Mouse (Mus musculus): ENCODE measurements around the gene Ppm1h. TPM values are rescaled to one million over a fixed set of nuclear protein-coding genes. Genes with fewer than 3 reads are reported as not detected.

Ppm1h gene
- total RNA-seq, 2 experiments from 2014 or later = 1.9 to 3.3 TPM

DNA sequence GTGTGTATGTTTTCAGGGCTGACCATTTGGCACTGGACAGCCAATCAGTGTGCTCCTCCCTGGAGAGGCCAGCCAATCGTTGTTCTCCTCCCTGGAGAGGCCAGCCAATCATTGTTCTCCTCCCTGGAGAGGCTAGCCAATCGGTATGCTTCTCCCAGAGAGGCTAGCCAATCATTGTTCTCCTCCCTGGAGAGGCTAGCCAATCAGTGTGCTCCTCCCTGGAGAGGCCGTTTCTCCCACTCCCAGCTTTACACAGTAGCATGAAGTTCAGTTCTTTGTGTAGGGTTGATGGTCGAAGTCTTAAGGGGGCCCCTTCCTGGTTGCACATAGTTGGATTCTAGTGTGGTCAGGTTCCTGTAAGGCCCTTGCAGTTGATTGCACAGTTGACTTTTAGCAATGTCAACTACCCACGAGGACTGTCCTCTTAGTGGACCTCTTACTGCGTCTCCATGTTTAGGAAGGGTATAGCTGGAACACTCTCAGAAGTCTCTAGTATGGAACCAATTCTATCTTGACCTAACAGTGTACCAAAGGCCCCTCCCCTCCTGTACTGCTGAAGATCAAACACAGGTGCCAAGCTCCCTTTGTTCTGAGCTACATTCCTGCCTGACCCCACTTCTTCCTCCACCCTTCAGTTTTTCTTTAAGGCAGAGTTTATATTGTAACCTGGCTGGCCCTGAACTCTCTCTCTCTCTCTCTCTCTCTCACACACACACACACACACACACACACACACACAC is 84.4 kb downstream of the Ppm1h start:
- intact Hi-C loops (cut with DNase I; ENCODE audit: low total_unique reads) = no loop called here
- DNase-seq = no peak

- intact Hi-C loops (cut with DNase I; ENCODE audit: low total_unique reads) = no loop called here
- DNase-seq = no peak
These were observed 85.0 kb downstream of the Ppm1h start for GRCm38 (mm10) chr10:122763596-122763995.

DNA sequence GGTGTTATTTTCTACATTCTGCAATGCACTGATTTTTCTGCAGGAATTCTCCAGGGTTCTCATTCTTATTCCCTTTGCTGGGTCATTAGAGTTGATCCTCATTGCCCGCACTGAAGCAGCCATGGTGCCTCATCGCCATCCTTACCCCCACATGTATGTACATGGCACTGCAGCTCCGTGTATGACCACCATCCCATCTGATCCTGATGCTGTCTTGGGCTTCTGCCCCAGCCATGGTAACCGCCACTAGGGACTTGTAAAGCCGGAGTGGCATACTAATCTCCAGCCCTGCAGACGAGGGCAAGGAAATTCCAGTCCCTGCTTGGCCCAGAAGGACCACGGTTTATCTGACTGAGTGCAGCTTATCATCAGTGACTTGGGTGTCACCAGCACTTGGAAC is 86.1 kb downstream of the Ppm1h start:
- intact Hi-C loops (cut with DNase I; ENCODE audit: low total_unique reads) = no loop called here
- no peak for DNase-seq

DNA sequence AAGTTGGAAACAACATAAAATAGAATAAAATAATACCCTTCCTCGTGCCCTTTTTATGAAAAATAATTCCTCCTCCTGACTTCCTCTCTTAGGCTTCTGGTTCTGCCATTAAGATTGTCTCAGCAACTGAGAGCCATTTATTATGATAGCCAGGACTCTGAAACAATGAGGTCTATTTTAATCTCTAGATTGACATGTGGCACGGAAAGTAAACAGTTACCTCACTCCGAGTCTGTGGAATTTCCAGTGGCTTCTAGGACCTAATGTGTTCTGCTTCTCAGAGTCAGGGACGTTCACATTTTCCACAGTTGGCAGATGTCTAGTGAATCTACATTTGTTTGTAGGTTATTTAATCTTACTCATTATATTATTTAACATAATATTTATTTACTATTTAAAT is 87.0 kb downstream of the Ppm1h start:
- intact Hi-C loops (cut with DNase I; ENCODE audit: low total_unique reads) = no loop called here
- DNase-seq = no peak

DNA sequence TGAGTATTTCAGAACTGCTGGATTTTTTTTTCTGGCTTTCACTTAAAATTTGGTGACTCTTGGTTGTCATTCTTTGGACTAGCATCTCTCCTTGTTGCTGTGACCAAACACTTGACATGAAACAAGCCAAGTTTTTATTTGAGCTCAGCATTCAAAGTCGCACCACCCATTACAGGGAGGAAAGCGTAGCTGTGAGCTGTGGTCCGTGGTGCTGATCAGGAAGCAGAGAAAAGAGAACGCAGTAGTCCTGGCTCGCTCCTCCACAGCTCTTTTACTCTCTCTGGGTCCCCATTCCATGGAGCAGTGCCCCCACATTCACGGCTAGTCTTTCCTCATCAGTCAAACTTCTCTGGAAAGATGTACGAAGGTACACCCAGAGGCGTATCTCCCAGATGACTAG is 87.4 kb downstream of the Ppm1h start:
- DNase-seq = no peak
- intact Hi-C loops (cut with DNase I; ENCODE audit: low total_unique reads) = no loop called here

DNA sequence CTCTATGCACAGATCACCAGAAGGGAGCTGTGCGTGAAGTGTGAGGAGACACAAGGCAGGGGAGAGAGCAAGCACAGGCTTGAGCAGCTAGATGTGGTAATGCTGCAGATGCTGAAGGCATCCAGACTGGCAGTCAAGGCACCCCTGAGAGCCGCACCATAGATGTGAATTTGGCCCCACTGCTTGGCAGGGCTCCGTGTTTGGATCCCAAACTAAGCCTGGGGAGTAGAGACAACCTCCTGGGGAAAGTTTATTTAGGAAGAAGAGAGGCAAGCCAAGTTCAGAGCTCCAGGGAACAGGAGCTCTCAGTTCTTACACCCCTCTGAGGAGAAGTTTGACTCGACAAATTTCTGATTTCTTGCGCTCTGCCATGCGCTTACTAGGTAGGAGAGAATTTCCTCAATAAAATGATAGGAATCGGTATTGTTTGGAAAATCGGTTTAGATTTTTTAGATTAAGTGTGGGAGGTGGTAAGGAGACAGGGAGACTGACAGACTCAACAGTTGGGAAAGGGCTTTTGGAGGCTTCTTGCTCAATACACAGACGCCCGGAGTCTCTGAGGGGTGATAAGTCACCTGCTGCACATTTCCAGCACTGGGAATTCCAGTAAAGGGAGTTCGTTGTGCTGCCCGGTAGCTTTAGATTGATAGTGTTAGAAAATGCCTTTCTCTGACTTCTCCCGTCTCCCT is 89.8 kb downstream of the Ppm1h start:
- intact Hi-C loops (cut with DNase I; ENCODE audit: low total_unique reads) = no loop called here
- no peak for DNase-seq

- intact Hi-C loops (cut with DNase I; ENCODE audit: low total_unique reads) = no loop called here
- DNase-seq = no peak
These were observed 90.4 kb downstream of the Ppm1h start for GRCm38 (mm10) chr10:122768893-122769341.

DNA sequence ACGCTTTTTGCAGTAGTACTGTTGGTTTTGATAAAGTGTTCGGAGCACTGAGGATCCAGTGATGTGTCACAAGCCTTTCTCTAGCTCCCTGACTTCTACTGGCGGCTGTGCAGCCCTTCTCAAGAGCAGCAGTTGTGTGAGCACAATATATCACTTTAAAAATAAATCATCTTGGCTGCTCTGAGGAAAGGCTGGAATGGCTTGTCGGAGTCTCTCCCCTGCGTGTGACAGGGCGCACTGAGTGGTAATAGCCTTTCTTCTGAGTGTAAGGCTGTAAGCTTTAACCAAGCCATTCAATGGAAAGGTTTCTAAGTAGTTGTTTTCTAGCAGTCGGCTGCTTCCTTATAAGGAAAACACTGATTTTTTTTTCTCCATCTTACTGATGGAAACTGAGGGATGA is 91.8 kb downstream of the Ppm1h start:
- no peak for DNase-seq
- intact Hi-C loops (cut with DNase I; ENCODE audit: low total_unique reads) = no loop called here

GRCm38 (mm10) chr10:122770987-122771386 is 92.4 kb downstream of the Ppm1h start:
- no peak for DNase-seq
- intact Hi-C loops (cut with DNase I; ENCODE audit: low total_unique reads) = no loop called here

GRCm38 (mm10) chr10:122774169-122774568 is 95.6 kb downstream of the Ppm1h start:
- no peak for DNase-seq
- intact Hi-C loops (cut with DNase I; ENCODE audit: low total_unique reads) = no loop called here

DNA sequence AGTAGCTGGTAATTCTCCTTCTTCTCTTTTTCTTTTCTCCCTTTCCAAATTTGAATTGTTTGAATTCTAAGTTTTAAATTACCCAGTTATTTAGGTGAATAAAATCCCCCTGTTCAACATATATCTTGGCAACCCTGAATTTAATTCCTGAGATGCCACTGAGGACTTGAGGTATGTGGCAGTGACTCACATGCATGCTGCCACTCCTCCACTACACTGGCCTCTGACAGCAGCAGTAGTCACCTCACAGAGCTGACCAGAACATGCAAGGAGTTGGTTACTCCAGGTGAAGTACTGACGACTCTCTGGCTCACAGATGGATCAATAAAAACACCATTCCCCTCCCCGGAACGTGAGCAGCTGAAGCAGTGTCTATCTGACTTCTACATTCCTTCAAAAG is 98.9 kb downstream of the Ppm1h start:
- intact Hi-C loops (cut with DNase I; ENCODE audit: low total_unique reads) = no loop called here
- DNase-seq = no peak

- DNase-seq = no peak
- intact Hi-C loops (cut with DNase I; ENCODE audit: low total_unique reads) = no loop called here
These were observed 99.5 kb downstream of the Ppm1h start for GRCm38 (mm10) chr10:122777939-122778655.

DNA sequence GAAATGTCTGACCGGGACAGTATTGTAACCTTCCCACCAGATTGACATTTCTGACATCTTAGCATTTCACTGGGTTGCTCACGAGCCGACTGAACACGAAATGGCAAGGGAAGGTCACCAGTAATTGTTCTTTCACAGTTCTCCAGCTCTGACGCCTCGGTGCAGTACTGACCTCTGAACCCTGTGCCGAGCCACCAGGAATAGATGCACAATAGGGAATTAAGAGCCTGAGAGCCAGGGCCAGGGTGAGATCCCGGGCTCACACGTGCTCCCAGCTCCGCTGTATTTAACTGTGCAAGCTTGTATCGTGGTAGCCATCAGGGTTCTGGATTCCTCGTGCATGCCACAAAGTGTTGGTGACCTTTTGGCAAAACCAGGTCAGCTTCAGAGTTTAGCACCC is 100.8 kb downstream of the Ppm1h start:
- intact Hi-C loops (cut with DNase I; ENCODE audit: low total_unique reads) = no loop called here
- no peak for DNase-seq

- DNase-seq = peak; percentile 27
- intact Hi-C loops (cut with DNase I; ENCODE audit: low total_unique reads) = no loop called here
These were observed 104.2 kb downstream of the Ppm1h start for GRCm38 (mm10) chr10:122782755-122783154.

DNA sequence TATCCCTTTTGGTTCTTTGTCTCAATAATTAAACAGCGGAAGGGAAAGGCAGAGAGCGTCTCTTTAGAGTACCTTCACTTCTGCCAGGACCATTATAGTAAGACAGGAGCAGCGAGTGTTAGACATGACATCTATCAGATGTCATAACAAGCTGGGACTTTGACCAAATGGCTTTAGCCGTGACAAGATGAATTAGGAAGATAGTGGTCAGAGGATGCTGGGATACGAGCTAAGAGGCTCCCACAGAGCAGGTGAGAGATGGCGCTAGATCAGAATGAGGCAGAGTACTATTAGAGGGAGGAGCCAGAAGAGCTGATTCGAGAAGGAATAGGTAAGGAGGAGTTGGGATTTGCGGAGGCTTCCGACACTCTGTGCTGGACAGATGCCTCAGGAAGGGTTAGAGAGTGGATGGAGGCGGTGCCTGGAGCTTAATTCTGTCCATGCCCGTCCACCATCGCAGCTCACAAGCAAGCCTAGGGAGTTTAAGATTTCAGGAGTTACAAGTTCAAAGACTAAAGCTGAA is 111.1 kb downstream of the Ppm1h start:
- intact Hi-C loops (cut with DNase I; ENCODE audit: low total_unique reads) = loop anchor here (10.0 kb wide), 1 partner anchor 235 kb away; no protein-coding TSS in a partner anchor

GRCm38 (mm10) chr10:122792021-122792966 is 113.7 kb downstream of the Ppm1h start:
- peak; percentile 42 for DNase-seq
- intact Hi-C loops (cut with DNase I; ENCODE audit: low total_unique reads) = loop anchor here (10.0 kb wide), 1 partner anchor 237 kb away; no protein-coding TSS in a partner anchor

More for the DNA sequence above, 111.1 kb downstream of the Ppm1h start:
- DNase-seq = no peak

DNA sequence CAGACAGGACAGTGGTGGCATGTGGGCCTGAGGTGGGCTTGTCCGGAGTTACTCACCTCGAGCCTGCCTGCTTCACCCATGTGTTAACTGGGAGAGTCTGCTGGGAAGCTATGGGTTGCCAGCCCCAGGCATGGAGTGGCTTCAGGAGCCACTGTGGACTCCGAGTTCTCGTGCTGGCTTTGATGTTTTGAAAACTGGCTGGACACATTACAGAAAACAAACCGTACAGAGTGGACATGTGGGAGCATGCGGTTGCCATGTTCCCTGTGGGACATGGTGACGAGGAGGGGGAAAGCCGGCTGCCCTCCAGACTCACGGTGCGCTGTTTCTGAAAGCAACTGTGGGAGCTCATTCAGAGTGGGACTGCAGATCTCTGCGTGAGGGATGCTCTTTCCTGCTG is 114.6 kb downstream of the Ppm1h start:
- DNase-seq = no peak
- intact Hi-C loops (cut with DNase I; ENCODE audit: low total_unique reads) = loop anchor here (10.0 kb wide), 1 partner anchor 238 kb away; no protein-coding TSS in a partner anchor

- intact Hi-C loops (cut with DNase I; ENCODE audit: low total_unique reads) = loop anchor here (10.0 kb wide), 1 partner anchor 240 kb away; no protein-coding TSS in a partner anchor
- DNase-seq = peak; percentile 57
These were observed 115.8 kb downstream of the Ppm1h start for GRCm38 (mm10) chr10:122794187-122794850.

Measured in gastrocnemius, postnatal 14 days (tissue).